Mouse (Mus musculus): Measurements from ENCODE around the gene Tcte2.

DNA sequence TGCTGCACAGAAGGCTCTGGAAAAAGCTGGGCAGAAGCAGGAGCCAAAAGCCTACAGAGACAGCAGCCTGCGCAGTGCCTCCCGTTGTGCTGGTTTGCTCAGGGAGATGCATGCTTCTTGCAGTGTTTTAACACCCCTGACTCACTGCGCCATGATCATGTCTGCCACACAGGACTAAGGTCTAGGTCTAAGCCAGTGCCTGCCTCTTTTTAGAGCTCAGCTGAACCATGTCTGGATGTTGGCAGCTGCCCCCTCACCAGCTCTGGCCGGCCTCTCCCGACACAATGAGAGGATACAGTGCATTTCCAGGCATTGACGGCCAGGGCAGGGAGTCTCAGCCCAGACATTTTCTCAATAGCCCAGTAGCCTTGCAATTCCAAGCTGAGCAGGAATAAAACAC lies 24.3 kb downstream of the Tcte2 start:
- TF ChIP-seq POLR2AphosphoS2 (IDR thresholded peaks at IDR 0.05; ENCODE audit: insufficient read length, low read depth), result no peak
- TF ChIP-seq POLR2A (IDR thresholded peaks at IDR 0.05; ENCODE audit: insufficient read length, low read depth), result no peak
- TF ChIP-seq TCF12 (IDR thresholded peaks at IDR 0.05; ENCODE audit: insufficient read depth, poor library complexity, severe bottlenecking), result no peak
- no peak for TF ChIP-seq MAX (IDR thresholded peaks at IDR 0.05; ENCODE audit: low read depth)
- no peak for TF ChIP-seq E2F4 (IDR thresholded peaks at IDR 0.05; ENCODE audit: insufficient read depth)
- no peak for TF ChIP-seq MYOG (IDR thresholded peaks at IDR 0.05; ENCODE audit: control insufficient read depth in 1 of 3, insufficient read depth in 1 of 3, insufficient read length in 2 of 3, low read depth in 2 of 3)
- no peak for TF ChIP-seq CEBPB (IDR thresholded peaks at IDR 0.05; ENCODE audit: insufficient read depth, poor library complexity, severe bottlenecking)
- TF ChIP-seq USF1 (IDR thresholded peaks at IDR 0.05; ENCODE audit: low read depth), result no peak
- TF ChIP-seq MYOD1 (IDR thresholded peaks at IDR 0.05; ENCODE audit: control insufficient read depth in 1 of 3, insufficient read length in 2 of 3, low read depth in 2 of 3), result no peak
